Mouse (Mus musculus) lung, adult 2 months (tissue): ENCODE measurements around the gene Snx29.

Experiments
- CTCF ChIP-seq: fragments of 200-500 bp; IDR thresholded peaks from 2 replicates; pipeline ENCODE4 v1.5.1; 2011; ENCODE audit warnings: mild to moderate bottlenecking, low read length, control low read depth; ENCODE audit not compliant: insufficient read depth
- POLR2A ChIP-seq: fragments of 200-500 bp; IDR thresholded peaks from 2 replicates; pipeline ENCODE4 v1.6.1; 2011; ENCODE audit warnings: low read depth, mild to moderate bottlenecking, control low read depth, low read length, borderline replicate concordance; ENCODE audit errors: extremely low read depth

DNA sequence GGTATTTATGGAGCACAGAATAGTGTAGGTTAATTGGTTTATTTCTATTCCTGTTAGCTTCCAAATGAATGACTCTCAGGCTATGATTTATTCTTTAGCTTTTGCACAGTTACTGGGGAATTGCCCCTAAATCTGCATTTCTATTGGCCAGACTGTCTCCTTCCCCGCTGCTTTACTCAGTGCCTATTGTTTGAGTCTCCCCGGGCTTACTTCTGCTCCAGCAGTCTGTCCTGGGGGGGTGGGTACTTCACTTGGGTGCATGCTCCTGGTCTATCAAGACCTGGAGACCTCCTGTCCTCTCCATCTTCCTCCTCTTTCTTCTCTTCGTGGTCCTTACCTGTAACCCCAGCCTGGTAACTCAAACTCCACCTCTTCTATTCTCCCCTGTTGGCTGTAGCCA is 45.8 kb upstream of the Snx29 start:
- TF ChIP-seq CTCF = no peak
- no peak for TF ChIP-seq POLR2A
